Mouse (Mus musculus): ENCODE data around the gene Ehmt1.

DNA sequence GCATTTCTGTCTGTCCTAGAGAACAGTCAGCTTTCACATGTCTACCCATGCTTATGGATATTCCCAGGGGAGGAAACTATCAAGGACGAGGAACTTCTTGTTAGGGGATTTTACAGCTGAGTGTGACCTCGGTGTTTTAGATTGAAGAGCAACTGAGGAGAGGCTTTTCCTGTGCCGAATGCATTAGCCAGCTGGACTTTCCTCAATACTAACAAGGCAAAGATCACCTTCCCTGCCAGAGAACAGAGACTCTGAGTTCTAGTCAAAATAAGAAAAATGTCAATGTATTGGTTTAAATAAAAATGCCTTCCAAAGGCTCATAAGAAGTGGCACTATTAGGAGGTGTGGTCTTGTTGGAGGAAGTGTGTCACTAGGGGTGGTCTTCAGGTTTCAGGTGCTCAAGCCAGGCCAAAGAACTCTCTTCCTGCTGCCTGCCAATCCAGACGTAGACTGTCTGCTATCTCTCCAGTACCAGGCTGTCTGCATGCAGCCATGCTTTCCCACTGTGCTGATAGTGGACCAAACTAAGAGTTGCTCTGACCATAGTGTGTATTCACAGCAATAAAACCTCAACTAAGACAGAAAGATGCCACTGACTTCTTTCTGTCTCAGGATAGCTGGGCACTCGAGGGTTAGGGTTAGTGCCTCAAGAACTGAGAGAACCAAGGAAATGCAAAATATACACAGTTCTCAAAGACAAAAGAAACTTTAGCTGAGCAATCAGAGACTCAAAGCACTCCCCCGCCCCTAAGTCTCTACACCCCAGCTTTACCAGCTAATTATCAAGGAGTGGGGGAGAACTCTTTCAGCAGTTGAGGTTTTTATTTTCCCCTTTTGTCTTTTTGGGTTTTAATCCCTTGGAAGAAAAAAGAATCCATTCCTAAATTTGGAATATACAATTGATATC, 28.6 kb downstream of the Ehmt1 start:
- TF ChIP-seq CTCF (IDR thresholded peaks at IDR 0.05; ENCODE audit: low read depth, low read length) (no peak), POLR2A (IDR thresholded peaks at IDR 0.05; ENCODE audit: borderline replicate concordance, low read depth, low read length) (no peak)
